ENCODE assay signal across 8 mouse cellular contexts in genomic region chr2:84059246-84059645, GRCm38 (mm10).
A peak's percentile ranks its signal among the peaks of the same experiment; 100 is the strongest.
DNase-seq lines count a peak whose midpoint lies in the region; ATAC-seq and TF ChIP-seq lines count a peak whose summit lies in the region.

No protein-coding gene starts in this region.

- in situ Hi-C loops in ES-E14 (cut with MboI; ENCODE audit: low sequenced_read_pairs in 2 of 2, unreplicated experiment in 2 of 2), result no loop called here

- no peaks in the 10 kb centered on the region for H3K4me1 ChIP-seq in ES-E14 (ENCODE audit: control insufficient read depth in 2 of 2, insufficient read depth in 2 of 2, low read length in 2 of 2, poor library complexity in 1 of 2)
- no peaks in the 10 kb centered on the region for H3K4me1 ChIP-seq in heart, embryonic 11.5 days (ENCODE audit: control insufficient read depth, insufficient read depth, low read length)

- H3K4me2 ChIP-seq in heart, embryonic 11.5 days, result no peak overlapping the region

- 77% methylated on average over 7 of the region's 7 CpGs for WGBS in heart, embryonic 11.5 days (ENCODE audit: insufficient replicate concordance)

- H3K9me3 ChIP-seq in ES-E14 (ENCODE audit: control insufficient read depth, insufficient read depth, low read depth, low read length), result no peaks in the 10 kb centered on the region
- no peaks in the 10 kb centered on the region for H3K9me3 ChIP-seq in heart, embryonic 11.5 days (replicated peaks; ENCODE audit: control insufficient read depth, low read length)

- no peaks in the 10 kb centered on the region for H3K36me3 ChIP-seq in ES-E14 (ENCODE audit: control insufficient read depth, insufficient read depth, low read length, poor library complexity, severe bottlenecking)
- no peaks in the 10 kb centered on the region for H3K36me3 ChIP-seq in heart, embryonic 11.5 days (ENCODE audit: control insufficient read depth, insufficient read depth, low read length)

- no peaks in the 10 kb centered on the region for H3K27me3 ChIP-seq in heart, embryonic 11.5 days (ENCODE audit: control insufficient read depth, insufficient read depth, low read length)

- no peak overlapping the region for H3K27ac ChIP-seq in ES-E14 (ENCODE audit: insufficient read depth, low read depth, low read length, poor library complexity, severe bottlenecking)
- H3K27ac ChIP-seq in heart, embryonic 11.5 days (ENCODE audit: low read depth, low read length), result no peak overlapping the region

- H3K4me3 ChIP-seq in ES-E14 (ENCODE audit: insufficient read depth in 1 of 2, low read depth in 1 of 2, low read length in 2 of 2, poor library complexity in 1 of 2, severe bottlenecking in 1 of 2), result no peak overlapping the region
- H3K4me3 ChIP-seq in heart, embryonic 11.5 days (ENCODE audit: low read depth, low read length), result no peak overlapping the region

- peak; percentile 73 for ATAC-seq in heart, embryonic 11.5 days (replicated peaks; ENCODE audit: insufficient number of reproducible peaks, low FRiP score, low TSS enrichment)
- ATAC-seq in megakaryocyte progenitor cell, adult 5-6 weeks (replicated peaks; ENCODE audit: poor library complexity), result peak; percentile 96

- DNase-seq in 3134 (ENCODE audit: extremely low read depth, insufficient read length, low spot score) (peak; percentile 58), ES-E14 (ENCODE audit: low read depth, low spot score) (no peak)
- no peak for DNase-seq in frontal cortex, postnatal 36 days (ENCODE audit: low spot score in 2 of 2)
- DNase-seq in gastrocnemius, adult 8-10 months (ENCODE audit: low spot score in 2 of 2), result no peak
- no peak for DNase-seq in cerebellum, adult 9-11 months
- no peak for DNase-seq in layer of hippocampus, postnatal 25 days (ENCODE audit: extremely low spot score in 1 of 2, low spot score in 1 of 2)

- no peak overlapping the region for H3K9ac ChIP-seq in ES-E14 (ENCODE audit: insufficient read depth, low read depth, low read length, poor library complexity, severe bottlenecking)
- H3K9ac ChIP-seq in heart, embryonic 11.5 days (ENCODE audit: low read depth, low read length), result no peak overlapping the region

TF ChIP-seq in ES-E14, 5 proteins besides CTCF, POLR2A, EP300 and RAD21:
- TF ChIP-seq CHD2 (IDR thresholded peaks at IDR 0.05; ENCODE audit: low read depth, low read length), result no peak
- TF ChIP-seq MAFK (IDR thresholded peaks at IDR 0.05; ENCODE audit: insufficient read depth, low read depth, low read length), result 0 out of 2 replicates have a peak, but pooled peaks have one; percentile 20
